Mouse (Mus musculus) stomach, postnatal 0 days (tissue): ENCODE measurements around the gene Brd1.

Experiments
- CTCF ChIP-seq: IDR thresholded peaks from 2 replicates; pipeline ENCODE4 v1.5.1; 2016; ENCODE audit warnings: antibody characterized with exemption, low read depth, mild to moderate bottlenecking, moderate library complexity
- EP300 ChIP-seq: optimal IDR thresholded peaks from 2 replicates; pipeline ENCODE3; 2016; ENCODE audit warnings: antibody characterized with exemption

- TF ChIP-seq CTCF (no peak), EP300 (no peak)
These were observed 7.3 kb upstream of the Brd1 start for GRCm38 (mm10) chr15:88741366-88741765.
